Mouse (Mus musculus) left cerebral cortex, adult 8-10 months (tissue): ENCODE results near the gene Myog. TPM values are rescaled to one million over a fixed set of nuclear protein-coding genes. Genes with fewer than 3 reads are reported as not detected.
A peak's percentile ranks its signal among the peaks of the same experiment; 100 is the strongest.
"Not testable (repeated sequence)": the region's sequence is repeated elsewhere in the genome, so short reads cannot be mapped to it uniquely, and the experiment has no call there.

ENCODE experiments used
- DNase-seq, 2 experiments: peaks; one replicate each; pipeline ENCODE4 v3.0.0; 2022; ENCODE audit warnings: low spot score in 2 of 2
- total RNA-seq, 4 experiments: library from RNA; stranded (reverse); gene quantifications; 2 replicates each; pipeline ENCODE4 v1.2.4; 2022

Myog gene
- not detected for total RNA-seq

DNA sequence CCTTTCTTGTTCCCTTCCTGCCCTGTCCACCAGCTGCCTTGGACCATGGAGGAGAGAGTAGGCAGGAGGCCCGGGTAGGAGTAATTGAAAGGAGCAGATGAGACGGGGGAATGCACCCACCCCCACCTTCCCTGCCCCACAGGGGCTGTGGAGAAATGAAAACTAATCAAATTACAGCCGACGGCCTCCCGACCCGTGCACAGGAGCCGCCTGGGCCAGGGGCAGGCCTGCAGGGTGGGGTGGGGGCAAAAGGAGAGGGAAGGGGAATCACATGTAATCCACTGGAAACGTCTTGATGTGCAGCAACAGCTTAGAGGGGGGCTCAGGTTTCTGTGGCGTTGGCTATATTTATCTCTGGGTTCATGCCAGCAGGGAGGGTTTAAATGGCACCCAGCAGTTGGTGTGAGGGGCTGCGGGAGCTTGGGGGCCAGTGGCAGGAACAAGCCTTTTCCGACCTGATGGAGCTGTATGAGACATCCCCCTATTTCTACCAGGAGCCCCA, at the start of gene Myog:
Myog (plus strand) TSS at position 392 of the 502 bp plus-strand sequence.
- no peak for DNase-seq

DNA sequence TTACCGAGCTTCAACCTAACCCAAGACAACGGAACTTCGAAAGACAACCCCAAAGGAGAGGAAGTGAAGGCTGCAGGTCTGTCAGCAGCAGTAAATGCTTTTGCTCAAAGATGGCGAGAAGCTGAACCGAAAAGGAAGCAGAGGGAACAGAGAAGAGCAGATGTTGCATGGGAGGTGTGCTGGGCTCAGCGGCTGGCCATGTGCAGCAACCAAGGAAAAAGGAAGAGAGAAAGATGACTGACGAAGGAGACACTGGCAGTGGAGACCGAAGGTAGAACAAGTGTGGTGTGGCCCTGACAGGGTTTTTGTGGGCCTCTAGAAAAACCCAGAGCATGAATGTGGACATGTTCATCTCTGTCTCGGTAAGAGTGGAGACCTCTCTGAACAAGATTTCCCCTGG, 49.1 kb upstream of the Myog start:
- no peak for DNase-seq

DNA sequence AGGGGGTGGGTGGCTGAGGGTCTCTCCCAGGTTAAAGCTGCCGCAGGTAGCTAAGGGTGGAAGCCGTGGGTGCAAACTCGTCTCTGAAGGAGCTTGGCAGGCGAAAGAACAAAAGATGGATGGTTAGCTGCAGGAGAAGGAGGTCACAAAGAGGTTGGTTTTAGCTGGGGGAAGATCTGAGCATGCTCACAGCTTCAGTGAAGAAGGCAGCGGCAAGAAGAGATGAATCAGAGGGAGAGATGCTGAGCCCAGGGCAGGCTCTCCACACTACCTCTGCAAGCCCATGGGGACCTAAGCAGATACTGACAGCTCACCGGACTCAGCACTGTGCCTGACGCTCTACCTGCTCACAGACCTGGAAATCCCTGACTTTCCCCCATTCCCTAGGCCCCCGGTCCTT, 48.5 kb upstream of the Myog start:
- no peak for DNase-seq

DNA sequence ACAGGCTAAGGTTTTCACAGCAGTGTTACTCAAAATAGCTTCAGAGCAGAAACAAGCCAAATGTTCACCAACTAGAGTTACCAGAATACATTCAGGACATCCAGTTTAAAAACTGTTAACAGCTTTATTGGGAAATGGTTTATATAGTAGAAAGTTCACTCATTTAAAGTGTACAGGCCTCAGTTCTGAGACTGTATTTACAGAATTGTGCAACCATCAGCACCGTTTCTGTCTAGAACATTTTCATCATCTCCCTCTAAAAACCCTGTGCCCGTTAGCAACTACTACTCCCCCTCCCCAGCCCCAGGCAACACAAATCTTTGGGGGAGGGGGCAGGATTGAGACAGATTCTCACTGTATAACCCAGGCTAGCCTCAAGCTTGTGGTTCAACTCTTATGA, 47.5 kb upstream of the Myog start:
- DNase-seq: no peak

DNA sequence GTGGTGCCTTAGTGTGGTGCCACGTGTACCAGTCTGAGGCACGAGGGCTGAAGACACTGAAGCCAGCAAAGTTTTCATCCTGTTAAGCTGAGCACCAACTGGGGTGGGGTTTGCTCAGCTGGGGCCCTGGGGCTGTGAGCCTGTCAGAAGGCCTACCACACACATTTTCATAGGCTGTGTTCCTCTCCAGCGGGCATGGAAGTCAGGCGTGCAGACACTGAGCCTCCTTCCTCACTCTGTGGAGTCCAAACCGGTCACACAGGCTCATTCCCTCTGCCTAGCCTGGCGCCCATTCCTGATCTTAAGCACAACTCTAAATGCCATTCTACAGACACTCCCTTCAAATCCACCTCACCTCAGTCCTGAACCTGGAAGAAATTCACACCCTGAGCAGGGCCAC, 46.3 kb upstream of the Myog start:
- no peak for DNase-seq

DNA sequence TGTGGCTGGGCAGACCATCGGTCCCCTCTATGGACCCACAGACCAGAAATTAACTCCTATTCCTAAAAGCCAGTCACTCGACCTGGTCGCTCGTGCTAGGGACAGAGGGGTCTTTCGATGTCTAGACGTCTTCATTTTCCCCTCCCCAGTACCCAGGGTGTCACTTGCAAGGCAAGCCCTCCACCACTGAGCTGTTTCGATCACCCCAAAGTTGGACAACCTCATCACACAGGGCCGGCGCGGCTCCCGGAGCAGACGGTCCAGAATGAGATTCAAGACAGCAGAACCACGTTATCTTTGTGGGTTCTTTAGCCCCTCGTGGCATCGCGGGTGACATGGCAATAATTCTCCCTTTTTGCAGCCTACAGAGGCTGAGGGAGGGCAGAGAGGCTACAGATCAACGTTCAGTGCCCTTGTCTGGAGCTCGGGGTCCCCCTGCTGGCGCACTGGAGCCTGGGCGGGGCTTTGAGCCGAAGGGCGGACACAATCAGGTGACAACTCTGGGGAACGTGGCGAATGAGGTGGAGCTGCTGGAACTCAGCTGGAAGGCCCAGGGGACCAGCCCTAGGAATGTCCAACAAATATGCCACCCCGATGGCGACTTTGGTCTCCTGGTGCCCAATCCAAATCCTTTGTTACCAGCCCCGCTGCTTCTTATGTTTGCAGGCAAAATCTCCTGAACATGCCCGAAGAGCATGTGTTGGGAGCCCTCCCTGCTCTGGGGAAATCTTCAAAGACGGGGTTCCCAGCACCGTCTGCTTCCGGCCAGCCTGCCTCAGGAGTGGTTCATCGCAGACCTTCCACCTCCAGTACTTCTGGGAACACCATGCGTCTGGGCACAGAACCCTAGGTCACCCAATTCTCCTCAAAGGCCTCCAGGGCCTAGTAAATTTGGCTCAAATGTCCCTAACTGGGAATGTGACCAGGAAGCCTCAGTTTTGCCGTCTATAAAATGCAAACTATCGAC, 45.6 kb upstream of the Myog start:
- DNase-seq: peak; percentile 80 to 86

DNA sequence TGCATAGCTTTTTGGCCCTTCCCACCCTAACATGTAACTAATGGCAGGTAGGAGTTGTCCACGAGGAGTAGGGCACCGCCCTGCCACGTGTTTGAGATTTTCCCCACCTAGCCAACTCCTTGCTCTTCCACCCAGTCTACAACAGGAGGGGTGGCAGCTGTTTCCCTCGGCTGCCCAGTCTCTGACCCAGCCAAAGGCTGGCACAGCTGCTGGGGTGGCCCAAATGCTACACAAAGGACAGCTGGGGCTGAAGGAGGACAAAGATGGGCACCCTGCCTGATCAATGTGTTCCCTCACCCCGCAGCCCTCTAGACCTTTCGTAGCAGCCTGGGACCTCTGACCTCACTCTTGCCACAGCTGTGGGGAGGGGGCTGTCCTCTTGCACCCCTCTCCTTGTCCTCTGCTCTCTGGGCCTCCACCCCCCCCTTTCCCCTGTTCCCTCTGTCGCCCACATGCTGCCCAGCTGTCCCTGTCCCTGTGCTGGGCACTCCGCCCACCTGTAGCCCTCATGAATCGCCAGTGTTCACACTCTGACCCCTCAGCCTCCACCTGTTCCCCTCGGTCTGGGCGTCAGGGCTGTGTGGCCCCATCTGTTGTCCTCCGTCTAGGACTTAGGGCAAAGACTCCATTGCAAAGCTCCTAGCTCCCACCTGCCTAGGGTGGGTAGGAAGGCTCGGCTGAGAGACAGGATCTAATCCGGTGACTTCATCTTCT, 44.6 kb upstream of the Myog start:
- no peak for DNase-seq

DNA sequence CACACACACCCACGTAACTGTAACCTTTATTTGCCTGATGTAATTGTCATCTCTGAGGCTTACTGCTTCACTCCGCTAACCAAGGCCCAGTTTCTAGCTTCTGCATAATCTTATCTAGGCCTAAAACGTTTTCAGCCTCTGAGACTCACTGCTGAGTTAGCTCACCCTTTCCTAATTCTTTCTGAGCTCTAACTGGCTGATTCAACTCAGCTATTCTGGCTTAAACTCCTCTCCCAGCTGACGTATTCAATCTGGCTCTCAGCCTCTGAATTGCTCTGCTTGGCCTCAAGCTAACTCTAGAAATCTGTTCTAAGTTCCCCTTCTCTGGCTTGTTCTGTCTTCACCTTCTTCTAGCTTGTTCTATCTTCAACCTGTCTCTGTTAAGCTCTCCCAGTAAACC, 43.2 kb upstream of the Myog start:
- DNase-seq: no peak

DNA sequence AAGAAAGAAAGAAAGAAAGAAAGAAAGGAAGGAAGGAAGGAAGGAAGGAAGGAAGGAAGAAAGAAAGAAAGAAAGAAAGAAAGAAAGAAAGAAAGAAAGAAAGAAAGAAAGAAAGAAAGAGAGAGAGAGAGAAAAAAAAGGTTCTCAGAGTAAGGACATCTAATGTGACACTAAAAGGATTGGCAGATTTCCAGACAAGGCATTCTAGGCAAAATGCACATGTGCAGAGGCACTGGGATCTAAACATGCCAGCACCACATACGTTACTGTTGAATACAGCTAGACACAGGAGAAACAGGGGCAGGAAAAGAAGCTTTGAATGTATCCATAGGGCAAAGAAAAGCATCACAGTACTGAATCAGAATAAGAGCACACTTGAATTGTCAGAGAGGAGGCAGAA, 40.1 kb upstream of the Myog start:
- DNase-seq: not testable (repeated sequence)

DNA sequence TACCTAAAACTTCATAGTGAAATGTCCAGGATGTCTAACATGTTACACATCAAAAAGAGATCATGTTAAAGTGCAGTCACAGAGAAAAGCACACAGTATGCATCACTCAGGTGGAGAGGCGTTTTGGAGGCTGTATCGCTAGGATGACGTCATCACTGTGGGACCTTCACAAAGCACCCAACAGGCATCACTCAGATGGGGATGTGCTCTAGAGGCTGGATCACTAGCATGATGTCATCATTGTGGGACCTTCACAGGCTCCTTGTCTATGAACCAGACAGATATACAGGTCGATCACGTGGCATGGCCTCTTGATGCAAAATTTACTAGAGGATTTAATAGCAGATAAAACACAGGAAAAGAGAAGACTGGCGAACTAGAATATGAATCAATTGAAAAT, 25.4 kb upstream of the Myog start:
- no peak for DNase-seq

DNA sequence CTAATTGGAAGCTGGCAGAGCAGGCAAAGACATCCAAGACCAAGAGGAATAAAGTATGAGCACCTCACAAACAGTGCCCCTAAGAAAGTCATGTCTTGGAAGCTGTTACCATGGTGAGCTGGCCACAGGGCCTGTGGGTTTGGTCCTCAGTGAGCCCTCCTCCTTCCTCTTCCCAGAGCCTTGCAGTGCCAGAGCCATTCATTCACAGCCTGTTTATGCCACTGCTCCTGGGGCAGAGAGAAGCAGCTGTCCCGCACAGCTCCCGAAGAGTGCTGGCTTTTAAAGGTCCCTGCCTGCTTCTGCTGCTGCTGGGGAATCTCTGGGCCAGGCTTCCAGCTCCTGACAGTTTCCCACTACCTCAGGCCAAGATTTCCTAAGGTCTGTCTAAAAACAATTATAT, 24.0 kb upstream of the Myog start:
- no peak for DNase-seq

DNA sequence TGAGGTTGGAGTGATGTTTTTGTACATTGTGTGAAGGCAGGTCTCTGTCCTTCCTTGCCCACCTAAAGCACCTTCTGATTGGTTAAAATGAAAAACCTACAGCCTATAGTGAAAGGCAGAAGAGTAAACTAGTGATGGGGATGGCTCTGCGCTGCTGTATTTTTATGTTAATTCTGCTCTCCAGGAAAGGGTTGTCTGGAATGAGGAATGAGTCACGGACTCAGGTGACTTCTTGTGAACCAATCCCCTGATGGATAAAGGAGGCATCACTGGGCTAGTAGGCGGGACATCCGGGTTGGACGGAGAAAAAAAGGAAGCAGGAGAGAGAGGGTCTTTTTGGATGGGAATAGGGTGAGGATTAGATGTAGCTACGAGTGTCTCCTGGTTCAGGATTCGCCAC, 19.8 kb upstream of the Myog start:
- DNase-seq: no peak

DNA sequence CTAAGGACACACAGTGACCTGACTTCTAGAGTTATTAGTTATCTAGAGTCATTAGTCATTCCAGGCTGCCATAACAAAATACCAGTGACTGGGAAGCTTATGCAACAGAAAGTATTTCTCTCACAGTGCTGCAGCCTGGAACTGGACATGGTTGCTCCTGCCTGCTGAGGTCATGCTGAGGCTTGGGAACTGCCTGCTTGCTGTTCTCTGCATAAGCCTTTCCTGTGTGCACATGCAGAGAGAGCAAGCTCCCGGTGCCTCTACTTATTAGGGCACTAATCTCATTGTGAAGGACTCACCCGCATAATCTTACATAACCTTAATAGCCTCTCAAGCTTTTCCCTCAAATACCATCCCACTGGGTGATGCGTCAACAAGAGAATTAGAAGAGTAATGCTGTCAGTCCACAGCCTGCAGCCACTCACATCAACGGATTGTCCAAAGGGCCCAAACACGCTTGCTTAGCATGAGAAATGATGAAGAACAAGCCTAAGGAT, 17.0 kb upstream of the Myog start:
- no peak for DNase-seq

DNA sequence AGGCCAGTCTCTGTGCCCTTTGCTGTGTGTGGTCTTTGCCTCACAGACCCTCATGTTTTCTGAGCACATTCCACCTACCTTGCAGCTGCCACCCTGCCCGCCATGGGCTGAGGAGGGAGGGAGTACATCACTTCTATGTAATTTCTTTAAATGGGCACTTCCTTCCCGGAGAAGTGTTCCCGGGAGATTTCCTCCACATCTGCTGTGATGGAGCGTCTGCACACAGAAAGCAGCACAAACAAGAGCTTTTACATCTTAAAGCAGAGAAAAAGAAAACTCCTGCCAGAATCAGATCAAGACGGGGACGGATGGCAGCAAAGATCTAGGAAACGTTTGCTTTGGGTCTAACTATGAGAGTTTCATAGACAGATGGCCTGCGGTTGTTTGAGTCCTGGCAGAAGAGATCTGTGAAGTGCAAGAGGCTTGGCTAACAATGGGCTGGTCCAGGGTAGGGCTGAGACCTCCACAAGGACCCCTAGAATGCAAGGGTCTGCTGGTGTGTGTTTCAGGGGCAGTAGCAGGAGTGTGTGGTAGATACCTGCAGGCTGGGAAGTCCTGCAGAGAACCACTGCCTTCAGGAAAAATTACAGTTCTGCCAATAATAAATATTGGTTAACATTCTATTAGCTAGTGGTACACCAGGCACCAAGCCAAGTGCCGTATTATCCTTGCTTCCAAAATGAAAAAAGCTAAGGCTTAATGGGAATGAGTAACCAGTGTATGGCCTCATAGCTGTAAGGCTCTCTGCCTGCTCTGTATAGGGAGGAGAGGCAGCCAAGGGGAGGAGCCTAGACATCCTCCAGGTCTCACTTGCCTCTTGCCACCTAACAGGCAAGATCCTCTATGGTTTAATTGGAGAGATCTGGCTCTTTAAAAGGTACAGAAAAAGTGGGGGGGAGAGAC, 16.0 kb upstream of the Myog start:
- peak in 1 of 2 experiments; percentile 47 for DNase-seq

DNA sequence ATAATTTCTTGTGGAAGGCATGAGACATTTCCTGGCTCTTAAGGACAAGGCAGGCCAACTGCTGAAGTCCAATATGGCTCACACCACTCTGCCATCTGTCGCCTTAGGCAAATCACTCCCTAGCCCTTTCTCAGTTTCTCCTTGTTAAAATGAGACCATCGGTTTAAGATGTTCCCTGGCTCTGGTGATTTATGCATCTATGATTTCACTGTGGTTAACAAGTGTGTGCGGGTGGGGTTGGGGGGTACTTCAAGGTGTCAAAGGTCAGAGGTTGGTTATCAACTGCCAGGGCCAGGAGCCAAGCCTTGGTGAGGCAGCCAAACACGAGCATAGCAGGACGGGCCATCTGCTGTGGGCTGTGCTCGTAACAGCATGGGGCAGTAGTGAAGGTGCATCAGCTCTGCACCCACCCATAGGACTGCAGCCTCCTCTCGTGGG, 15.3 kb upstream of the Myog start:
- no peak for DNase-seq

DNA sequence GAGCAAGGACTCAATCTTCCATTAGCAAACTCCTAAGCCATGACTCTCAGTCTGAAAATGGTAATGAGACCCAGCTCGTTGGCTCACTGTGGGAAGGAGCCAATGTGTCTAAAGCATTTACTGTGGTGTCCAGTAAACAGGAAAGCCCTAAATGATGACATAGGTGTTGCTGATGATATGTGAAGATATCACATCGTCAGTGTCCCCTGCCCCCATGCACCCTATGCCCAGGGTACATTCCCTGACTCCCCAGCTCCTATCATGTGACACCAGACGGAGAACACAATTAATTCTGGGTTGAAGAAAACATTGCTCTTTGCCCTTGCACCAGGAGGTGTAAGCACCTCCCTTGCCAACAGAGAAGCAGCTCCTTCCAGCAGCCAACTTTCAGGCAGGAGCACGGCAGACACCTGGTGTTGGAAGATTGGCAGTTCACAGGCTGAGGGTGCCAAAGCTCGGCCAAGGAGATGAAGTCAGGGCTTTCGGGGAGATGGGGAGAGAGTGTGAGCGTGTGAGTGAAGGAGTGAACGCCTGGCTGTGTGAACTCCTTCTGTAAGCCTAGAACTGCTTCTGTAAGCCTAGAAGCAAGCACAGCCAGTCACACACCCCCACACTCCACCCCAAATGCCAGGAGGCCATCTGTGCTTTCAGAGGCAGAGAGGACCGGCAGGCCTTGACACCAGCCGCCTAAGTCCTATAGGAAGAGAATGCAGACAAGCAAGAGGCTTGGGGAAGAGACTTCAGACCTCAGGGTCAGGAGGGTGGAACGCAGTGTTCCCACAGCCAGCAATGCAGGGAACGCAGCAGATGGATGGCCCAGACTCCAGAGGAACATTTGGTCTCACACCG, 13.9 kb upstream of the Myog start:
- peak in 1 of 2 experiments; percentile 54 for DNase-seq

DNA sequence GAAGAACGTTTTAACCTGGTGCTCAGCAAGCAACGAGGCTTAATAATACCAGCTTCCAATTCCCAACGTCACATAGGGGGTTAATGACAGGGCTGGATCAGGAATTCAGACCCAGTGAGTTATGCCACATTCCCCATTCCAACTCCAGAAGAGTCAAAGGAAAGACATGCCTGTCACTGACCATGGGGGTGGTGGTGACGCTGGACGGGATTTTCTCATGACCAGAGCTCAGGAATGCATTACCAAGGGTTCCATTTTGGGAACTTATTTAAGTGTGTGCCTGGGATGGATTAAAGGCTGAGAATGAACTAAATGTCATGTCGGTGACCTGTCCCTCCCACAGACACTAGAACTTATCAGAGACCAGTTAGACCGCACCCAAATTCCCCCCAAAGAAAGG, 13.0 kb upstream of the Myog start:
- no peak for DNase-seq

DNA sequence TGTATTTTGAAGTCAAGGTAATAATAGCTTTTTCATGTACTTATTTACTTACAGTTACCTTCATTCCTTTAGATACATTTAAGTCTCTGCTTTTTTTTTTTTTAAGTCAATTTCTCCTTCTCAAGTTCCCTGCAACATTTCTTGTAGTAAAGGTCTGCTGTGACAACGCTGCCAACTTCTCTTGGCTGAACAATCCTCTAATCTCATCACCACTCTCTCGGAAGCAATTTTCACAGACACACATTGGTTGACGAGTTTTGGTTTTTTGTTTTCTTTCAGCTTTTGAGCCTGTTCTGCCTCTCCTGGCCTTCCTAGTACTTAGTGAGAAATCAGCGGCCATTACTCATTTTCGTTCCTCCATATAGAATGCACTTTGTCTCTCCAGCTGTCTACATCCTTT, 9.6 kb upstream of the Myog start:
- no peak for DNase-seq

DNA sequence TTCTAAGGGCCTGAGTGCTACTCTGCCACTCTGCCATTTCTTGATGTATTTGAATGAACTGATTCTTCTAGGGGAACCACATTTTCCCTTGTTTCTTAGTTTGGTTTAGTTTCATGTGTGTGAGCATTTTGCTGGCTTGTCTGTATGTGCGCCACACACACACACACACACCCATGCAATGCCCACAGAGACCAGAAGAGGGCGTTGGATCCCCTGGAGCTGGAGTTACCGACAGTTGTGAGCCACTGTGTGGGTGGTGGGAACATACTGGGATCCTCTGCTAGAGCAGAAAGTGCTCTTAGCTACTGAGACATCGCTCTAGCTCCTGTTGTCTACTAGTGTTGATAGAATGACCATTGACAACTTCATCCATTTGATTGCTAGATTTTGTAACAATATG, 8.2 kb upstream of the Myog start:
- DNase-seq: no peak

DNA sequence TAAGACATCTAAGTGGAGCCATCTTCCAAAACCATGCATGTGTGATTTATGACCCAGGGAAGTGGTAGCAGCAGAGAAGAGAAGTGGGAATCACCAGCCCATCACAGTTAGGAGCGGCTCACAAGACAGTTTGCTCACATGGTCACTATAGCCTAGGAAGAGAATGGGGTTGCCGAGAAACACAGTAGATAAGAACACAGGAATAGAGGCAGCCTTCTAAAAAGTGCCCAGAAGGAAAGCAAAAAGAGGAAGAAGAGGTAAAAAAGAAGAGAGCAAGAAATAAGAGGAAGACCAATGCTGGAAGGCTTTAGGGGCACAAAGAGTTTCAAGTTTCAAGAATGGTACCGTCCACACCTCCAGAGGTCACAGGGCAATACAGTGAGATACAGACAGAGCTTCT, 7.4 kb upstream of the Myog start:
- no peak for DNase-seq
